Mouse (Mus musculus) lung, postnatal 0 days (tissue): ENCODE results near the gene Epm2a.

Source experiments
- CTCF ChIP-seq: IDR thresholded peaks from 2 replicates; pipeline ENCODE4 v1.5.1; 2016; ENCODE audit warnings: antibody characterized with exemption, mild to moderate bottlenecking
- EP300 ChIP-seq: IDR thresholded peaks from 2 replicates; pipeline ENCODE4 v1.6.1; 2016; ENCODE audit warnings: antibody characterized with exemption, mild to moderate bottlenecking, control low read depth

- no peak for TF ChIP-seq CTCF
- TF ChIP-seq EP300 = no peak
Observed at GRCm38 (mm10) chr10:11491956-11492355, 148.8 kb downstream of the Epm2a start.
